Mouse (Mus musculus) cerebellum, adult 2 months (tissue): ENCODE results near the gene Rab21. TPM values are rescaled to one million over a fixed set of nuclear protein-coding genes. Genes with fewer than 3 reads are reported as not detected.
"Not testable (repeated sequence)": the region's sequence is repeated elsewhere in the genome, so short reads cannot be mapped to it uniquely, and the experiment has no call there.

ENCODE experiments used
- DNase-seq, 2 experiments: peaks; one replicate each; pipeline ENCODE4 v3.0.0; 2021
- H3K27ac ChIP-seq: fragments of 200-500 bp; 2 replicates; pipeline ENCODE4 v1.5.1; 2012; ENCODE audit warnings: low read length, control low read depth, inconsistent platforms; ENCODE audit not compliant: insufficient read depth
- H3K27me3 ChIP-seq: fragments of 200-500 bp; 2 replicates; pipeline ENCODE4 v1.6.1; 2012; ENCODE audit warnings: inconsistent platforms, mild to moderate bottlenecking, low read length, moderate library complexity; ENCODE audit not compliant: control insufficient read depth, insufficient read depth
- H3K4me1 ChIP-seq: fragments of 200-500 bp; 2 replicates; pipeline ENCODE4 v1.6.1; 2011; ENCODE audit warnings: low read length; ENCODE audit not compliant: control insufficient read depth, insufficient read depth
- H3K4me3 ChIP-seq: fragments of 200-500 bp; replicated peaks from 2 replicates; pipeline ENCODE3; 2011; ENCODE audit warnings: mild to moderate bottlenecking, low read depth, low read length, control low read depth; ENCODE audit not compliant: insufficient read depth
- CTCF ChIP-seq: fragments of 200-500 bp; IDR thresholded peaks from 2 replicates; pipeline ENCODE4 v1.5.1; 2011; ENCODE audit warnings: low read depth, mild to moderate bottlenecking, control low read depth, low read length, moderate library complexity, borderline replicate concordance; ENCODE audit not compliant: insufficient read depth
- POLR2A ChIP-seq: fragments of 200-500 bp; IDR thresholded peaks from 2 replicates; pipeline ENCODE4 v1.6.1; 2011; ENCODE audit warnings: low read length, control low read depth, borderline replicate concordance; ENCODE audit not compliant: insufficient read depth
- WGBS: fragments of 180-500 bp; shearing (Covaris S2); methylation state at CpG from one replicate; pipeline ENCODE4 v1.1.7; 2018; 5-methylcytosine and 5-hydroxymethylcytosine counted together
- polyA plus RNA-seq: library from polyadenylated mRNA; depleted of rRNA; stranded (reverse); fragments of >200 nt; gene quantifications from 2 replicates; pipeline ENCODE4 v1.2.3, GENCODE M21; 2012

The Rab21 gene
- polyA plus RNA-seq, 1 experiment, result 53.3 TPM

DNA sequence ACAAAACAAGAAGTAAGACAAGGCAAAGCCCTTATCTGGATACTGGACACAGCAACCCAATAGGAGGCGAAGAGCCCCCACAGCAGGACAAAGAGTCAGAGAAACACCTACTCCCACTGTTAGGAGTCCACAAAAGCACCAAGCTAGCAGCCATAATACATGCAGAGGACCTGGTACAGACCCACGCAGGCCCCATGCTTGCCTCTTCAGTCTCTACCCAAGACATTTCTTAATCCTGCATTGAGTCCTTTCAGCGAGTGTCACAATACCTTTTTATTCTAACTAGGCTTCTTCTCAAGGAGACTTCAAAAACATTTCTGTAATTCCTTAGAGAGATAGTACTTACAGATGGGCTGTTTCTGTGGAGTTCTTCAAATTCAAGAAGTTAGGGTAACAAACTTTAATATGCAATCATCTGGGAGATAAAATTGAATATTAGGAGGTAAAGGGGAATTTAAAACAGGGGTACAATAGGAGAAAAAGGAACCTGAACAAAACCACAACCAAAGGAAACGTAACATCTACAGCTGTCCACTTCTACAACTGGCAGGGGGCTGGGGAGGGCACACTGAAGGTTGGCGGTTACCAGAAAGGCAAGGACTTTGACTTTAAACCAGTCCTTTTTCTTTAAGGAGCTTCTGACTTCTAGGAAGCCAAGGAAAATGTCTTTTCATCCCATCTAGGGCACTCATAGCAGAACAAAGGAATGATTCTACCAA lies 6.1 kb upstream of the Rab21 start:
- H3K4me1 ChIP-seq, result peaks cover 2% of the 10 kb centered on the region; the same call in 1 of the 2 replicates
- DNase-seq, result no peak
- WGBS, result 87% methylated on average over 5 of the region's 5 CpGs
- H3K27ac ChIP-seq, result no peak overlapping the region
- TF ChIP-seq CTCF, result no peak
- TF ChIP-seq POLR2A, result no peak
- no peak overlapping the region for H3K4me3 ChIP-seq
- H3K27me3 ChIP-seq, result no peaks in the 10 kb centered on the region

DNA sequence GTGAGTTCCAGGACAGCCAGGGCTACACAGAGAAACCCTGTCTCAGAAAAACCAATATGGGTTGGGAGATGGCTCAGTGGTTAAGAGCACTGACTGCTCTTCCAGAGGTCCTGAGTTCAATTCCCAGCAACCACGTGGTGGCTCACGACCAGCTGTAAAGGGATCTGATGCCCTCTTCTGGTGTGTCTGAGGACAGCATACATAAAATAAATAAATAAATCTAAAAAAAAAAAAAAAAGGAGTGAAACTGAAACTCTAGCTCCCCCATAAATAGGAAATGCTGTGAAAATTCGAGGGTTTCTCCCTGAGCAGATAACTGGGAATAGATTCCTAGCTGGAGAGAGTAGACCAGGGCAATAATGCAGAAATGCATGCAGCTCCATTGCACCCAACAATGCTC lies 3.0 kb upstream of the Rab21 start:
- not testable (repeated sequence) for H3K27ac ChIP-seq, H3K27me3 ChIP-seq, H3K4me1 ChIP-seq, DNase-seq, H3K4me3 ChIP-seq
- WGBS, result 63% methylated on average over 3 of the region's 3 CpGs

DNA sequence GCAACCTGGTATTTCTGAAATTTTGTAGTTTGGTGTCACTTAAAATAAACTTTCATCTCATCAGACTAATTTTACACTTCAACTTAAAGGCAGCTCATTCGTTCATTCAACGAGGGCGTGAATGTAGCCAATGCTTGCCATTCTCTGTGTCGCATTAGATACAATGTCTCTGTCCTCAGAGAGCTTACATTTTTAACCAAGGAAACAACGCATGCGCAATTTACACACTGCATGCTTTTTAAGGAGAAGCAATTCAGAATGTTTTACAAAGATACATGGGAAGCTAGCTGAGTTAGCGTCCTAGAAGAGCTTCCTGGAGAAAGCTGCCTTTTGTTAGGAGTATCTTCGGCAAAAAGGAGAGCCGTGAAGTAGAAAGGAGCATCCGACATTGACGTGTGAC lies 919 bp upstream of the Rab21 start:
- peaks cover 22% of the 10 kb centered on the region for H3K4me1 ChIP-seq
- WGBS, result 60% methylated on average over 11 of the region's 11 CpGs
- TF ChIP-seq CTCF, result no peak
- TF ChIP-seq POLR2A, result no peak
- H3K27ac ChIP-seq, result no peak overlapping the region
- no peak for DNase-seq
- H3K27me3 ChIP-seq, result no peaks in the 10 kb centered on the region
- H3K4me3 ChIP-seq, result peak overlapping the region; percentile 65

DNA sequence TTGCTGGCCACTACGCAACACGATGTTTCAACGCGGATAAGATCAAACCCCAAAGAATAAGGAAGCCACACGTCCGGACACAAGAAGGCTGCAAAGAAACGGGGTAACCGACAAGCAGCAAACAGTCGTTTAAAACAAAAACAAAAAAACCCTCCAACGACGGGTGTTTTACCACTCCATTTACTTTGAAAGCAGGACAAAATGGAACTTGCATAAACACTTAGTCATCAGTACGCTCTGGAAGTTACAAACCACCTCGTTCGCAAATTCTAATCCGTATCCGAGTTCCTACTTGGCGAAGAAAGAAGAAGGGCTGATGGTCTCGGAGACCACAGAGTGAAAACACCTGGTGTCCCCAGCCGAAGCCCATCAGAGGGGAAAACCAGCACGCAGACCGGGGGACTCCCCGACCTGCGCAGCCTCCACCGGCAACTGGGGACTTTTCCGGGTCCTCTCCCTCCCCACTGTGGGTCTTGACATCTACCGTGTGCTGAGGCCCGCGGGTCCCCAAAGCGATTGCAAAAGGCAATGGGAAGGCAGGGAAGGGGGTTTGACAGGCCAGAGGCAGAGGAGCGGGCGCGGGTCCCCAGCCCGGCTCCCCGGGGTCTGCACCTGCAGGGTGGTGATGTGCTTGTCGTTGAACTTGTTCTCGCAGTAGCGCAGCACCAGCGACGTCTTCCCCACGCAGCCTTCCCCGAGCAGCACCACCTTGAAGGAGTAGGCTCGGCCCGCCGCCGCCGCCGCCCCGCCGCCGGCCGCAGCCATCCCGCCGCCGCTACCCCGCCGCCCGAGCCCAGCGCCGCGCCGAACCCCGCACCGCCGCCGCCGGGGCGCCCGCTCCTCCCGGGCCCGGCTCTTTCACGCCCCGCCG lies 577 bp downstream of the Rab21 start:
- Histone ChIP-seq H3K4me1 (peaks cover 24% of the 10 kb centered on the region), H3K27ac (peak overlapping the region; percentile 79), H3K4me3 (peak overlapping the region; percentile 65), H3K27me3 (no peaks in the 10 kb centered on the region)
- under 1% methylated on average over 71 of the region's 73 CpGs for WGBS
- DNase-seq, result no peak
- TF ChIP-seq POLR2A (no peak), CTCF (no peak)

DNA sequence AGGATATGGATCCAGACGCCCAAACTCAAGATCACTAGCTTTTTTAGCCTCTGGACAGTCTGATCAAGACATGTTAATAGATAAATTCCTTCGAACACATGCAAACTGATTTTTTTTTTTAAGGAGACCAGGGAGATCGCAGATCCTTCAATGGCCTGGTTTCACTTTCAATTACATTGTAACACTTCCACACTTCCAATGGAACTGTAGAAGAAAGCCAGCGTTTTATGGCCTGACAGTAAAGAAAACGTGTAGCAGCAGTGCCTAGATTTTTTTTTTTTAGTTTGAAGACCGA lies 1.2 kb downstream of the Rab21 start:
- 6% methylated on average over 6 of the region's 6 CpGs for WGBS
- peaks cover 24% of the 10 kb centered on the region for H3K4me1 ChIP-seq
- no peaks in the 10 kb centered on the region for H3K27me3 ChIP-seq
- no peak for DNase-seq
- H3K27ac ChIP-seq, result no peak overlapping the region
- H3K4me3 ChIP-seq, result peak overlapping the region; percentile 65
- TF ChIP-seq CTCF, result no peak
- no peak for TF ChIP-seq POLR2A

DNA sequence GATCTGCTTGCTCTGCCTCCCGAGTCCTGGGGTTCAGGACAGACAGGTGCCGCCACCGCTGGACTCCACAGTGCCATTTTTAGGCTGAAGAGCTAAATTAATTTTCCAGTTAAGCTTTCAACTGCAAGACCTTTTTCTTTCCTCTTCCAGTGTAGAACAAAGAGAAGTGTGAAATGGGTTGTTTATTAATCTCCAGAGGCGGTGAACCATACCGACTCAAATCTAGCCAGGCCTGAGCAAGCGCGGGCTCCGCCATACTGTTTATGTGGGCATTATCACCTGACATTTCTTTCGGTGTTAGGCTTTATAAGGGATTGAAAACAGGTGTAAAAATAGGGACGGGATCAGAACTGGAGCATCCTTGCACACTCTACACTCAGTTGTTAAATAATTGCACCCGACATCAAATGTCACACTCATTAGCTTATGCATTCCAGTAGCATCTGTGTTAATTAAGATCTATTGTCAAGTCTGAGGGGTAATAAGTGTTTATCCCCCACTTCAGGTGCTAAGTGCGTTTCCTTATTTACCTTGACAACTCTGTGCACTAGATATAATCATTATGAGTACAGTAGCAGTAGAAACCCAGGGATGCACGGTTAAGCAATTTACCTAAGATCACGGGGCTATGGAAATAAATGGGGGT lies 1.6 kb downstream of the Rab21 start:
- WGBS, result 52% methylated on average over 14 of the region's 14 CpGs
- no peak overlapping the region for H3K27ac ChIP-seq
- H3K4me3 ChIP-seq, result peak overlapping the region; percentile 53
- H3K4me1 ChIP-seq, result peaks cover 24% of the 10 kb centered on the region
- H3K27me3 ChIP-seq, result no peaks in the 10 kb centered on the region
- TF ChIP-seq POLR2A (no peak), CTCF (no peak)
- no peak for DNase-seq

DNA sequence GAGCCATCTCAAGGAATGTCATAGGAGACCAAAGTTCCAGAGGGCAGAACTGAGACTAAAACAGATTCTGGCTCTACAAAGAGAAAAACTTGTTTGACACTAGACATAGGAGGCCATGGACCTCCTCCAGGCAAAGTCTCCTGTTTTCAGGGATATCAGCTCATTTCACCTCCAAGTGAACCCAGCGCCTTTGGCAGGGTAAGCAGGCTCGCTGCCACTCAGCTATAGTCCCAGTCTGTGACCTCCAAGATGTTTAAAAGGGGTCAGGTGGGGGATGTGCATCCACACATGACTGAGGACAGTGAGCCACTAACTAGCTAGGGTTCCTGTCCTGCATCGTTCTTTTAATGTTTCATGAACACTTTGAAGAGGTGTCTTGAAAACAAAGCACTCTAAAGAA lies 2.7 kb downstream of the Rab21 start:
- WGBS, result 40% methylated on average over 3 of the region's 3 CpGs
- no peaks in the 10 kb centered on the region for H3K27me3 ChIP-seq
- no peak for DNase-seq
- no peak overlapping the region for H3K4me3 ChIP-seq
- peaks cover 24% of the 10 kb centered on the region for H3K4me1 ChIP-seq
- TF ChIP-seq CTCF (no peak), POLR2A (no peak)
- no peak overlapping the region for H3K27ac ChIP-seq

DNA sequence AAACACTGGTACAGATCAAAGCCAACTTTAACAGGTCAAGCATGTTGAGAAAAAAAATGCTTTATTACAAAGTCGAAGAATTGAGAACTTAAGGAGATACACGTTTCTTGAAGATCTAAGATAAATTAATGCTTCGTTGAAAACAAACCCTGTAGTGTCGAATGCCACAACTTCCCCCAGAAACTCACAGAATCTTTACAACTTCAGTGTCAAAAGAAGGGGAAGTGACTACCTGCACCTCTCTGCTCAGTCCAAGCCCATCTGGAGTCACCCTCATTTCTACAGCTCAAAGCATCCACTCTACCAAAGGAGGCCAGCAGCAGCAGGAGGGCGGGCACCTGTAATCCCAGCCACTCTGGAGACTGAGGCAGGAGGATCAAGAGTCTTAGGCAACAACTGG lies 3.2 kb downstream of the Rab21 start:
- H3K4me3 ChIP-seq, result peak overlapping the region; percentile 11
- WGBS, result 85% methylated on average over 5 of the region's 5 CpGs
- TF ChIP-seq CTCF (no peak), POLR2A (no peak)
- peaks cover 24% of the 10 kb centered on the region for H3K4me1 ChIP-seq
- DNase-seq, result no peak
- no peak overlapping the region for H3K27ac ChIP-seq
- H3K27me3 ChIP-seq, result no peaks in the 10 kb centered on the region
